Mouse (Mus musculus) cortical plate, adult 2 months (tissue): ENCODE measurements at regions not wholly inside any gene's neighbourhood (a gene's known extent, or its start where the extent isn't known, plus 50 kb on each side); places are given as distances from the start of the nearest gene placed in this dataset.

Experiments used
- CTCF ChIP-seq: fragments of 200-500 bp; IDR thresholded peaks from 2 replicates; pipeline ENCODE4 v1.5.1; 2011; ENCODE audit warnings: mild to moderate bottlenecking, control low read depth, low read length; ENCODE audit not compliant: insufficient read depth; ENCODE audit errors: extremely low read depth
- POLR2A ChIP-seq: fragments of 200-500 bp; IDR thresholded peaks from 2 replicates; pipeline ENCODE4 v1.6.1; 2011; ENCODE audit warnings: mild to moderate bottlenecking, low read length, control low read depth; ENCODE audit not compliant: insufficient read depth; ENCODE audit errors: extremely low read depth

DNA sequence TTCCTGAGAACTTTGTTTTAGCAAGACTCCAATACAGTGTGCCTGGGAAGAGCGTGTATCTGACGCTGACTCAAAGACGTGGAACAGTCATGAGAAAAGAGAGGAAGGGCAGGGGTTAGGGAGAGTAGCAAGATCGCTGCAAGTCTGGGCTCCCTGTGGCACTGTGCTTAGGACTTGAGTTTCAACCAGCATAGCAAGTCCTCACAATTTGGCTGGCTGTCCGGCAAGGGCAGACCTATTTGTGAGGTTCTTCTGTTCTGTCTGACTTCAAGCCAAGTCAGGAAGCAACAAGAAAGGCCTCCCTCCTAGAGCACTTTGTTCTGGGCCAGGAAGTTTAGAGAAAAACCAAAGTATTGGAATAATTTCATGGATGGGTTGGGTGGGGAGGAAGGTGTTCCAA is 216.0 kb upstream of the Ppargc1a start:
- no peak for TF ChIP-seq POLR2A
- no peak for TF ChIP-seq CTCF
